Mouse (Mus musculus) lung, adult 2 months (tissue): Measurements from ENCODE around the gene Pdgfra. TPM values are rescaled to one million over a fixed set of nuclear protein-coding genes. Genes with fewer than 3 reads are reported as not detected.

Source experiments
- DNase-seq: peaks from one replicate; pipeline ENCODE4 v3.0.0; 2022
- H3K4me1 ChIP-seq: fragments of 200-500 bp; 2 replicates; pipeline ENCODE4 v1.6.1; 2011; ENCODE audit warnings: low read length; ENCODE audit not compliant: control insufficient read depth, insufficient read depth
- H3K4me3 ChIP-seq: fragments of 200-500 bp; replicated peaks from 2 replicates; pipeline ENCODE3; 2011; ENCODE audit warnings: low read depth, mild to moderate bottlenecking, control low read depth, low read length; ENCODE audit errors: extremely low read depth
- CTCF ChIP-seq: fragments of 200-500 bp; IDR thresholded peaks from 2 replicates; pipeline ENCODE4 v1.5.1; 2011; ENCODE audit warnings: mild to moderate bottlenecking, low read length, control low read depth; ENCODE audit not compliant: insufficient read depth
- POLR2A ChIP-seq: fragments of 200-500 bp; IDR thresholded peaks from 2 replicates; pipeline ENCODE4 v1.6.1; 2011; ENCODE audit warnings: low read depth, mild to moderate bottlenecking, control low read depth, low read length, borderline replicate concordance; ENCODE audit errors: extremely low read depth
- WGBS: fragments of 180-500 bp; shearing (Covaris S2); methylation state at CpG from one replicate; pipeline ENCODE4 v1.1.7; 2018; 5-methylcytosine and 5-hydroxymethylcytosine counted together
- polyA plus RNA-seq: library from polyadenylated mRNA; depleted of rRNA; stranded (reverse); fragments of >200 nt; gene quantifications from 2 replicates; pipeline ENCODE4 v1.2.3, GENCODE M21; 2012

The Pdgfra gene
- polyA plus RNA-seq, 1 experiment, result 82.2 TPM

- no peak for DNase-seq
- 67% methylated on average over 1 of the region's 1 CpGs for WGBS
- TF ChIP-seq POLR2A, result no peak
- no peak for TF ChIP-seq CTCF
- Histone ChIP-seq H3K4me1 (peaks cover 2% of the 10 kb centered on the region; the same call in 1 of the 2 replicates), H3K4me3 (no peak overlapping the region)
Observed at GRCm38 (mm10) chr5:75146469-75146868, 5.6 kb upstream of the Pdgfra start.

DNA sequence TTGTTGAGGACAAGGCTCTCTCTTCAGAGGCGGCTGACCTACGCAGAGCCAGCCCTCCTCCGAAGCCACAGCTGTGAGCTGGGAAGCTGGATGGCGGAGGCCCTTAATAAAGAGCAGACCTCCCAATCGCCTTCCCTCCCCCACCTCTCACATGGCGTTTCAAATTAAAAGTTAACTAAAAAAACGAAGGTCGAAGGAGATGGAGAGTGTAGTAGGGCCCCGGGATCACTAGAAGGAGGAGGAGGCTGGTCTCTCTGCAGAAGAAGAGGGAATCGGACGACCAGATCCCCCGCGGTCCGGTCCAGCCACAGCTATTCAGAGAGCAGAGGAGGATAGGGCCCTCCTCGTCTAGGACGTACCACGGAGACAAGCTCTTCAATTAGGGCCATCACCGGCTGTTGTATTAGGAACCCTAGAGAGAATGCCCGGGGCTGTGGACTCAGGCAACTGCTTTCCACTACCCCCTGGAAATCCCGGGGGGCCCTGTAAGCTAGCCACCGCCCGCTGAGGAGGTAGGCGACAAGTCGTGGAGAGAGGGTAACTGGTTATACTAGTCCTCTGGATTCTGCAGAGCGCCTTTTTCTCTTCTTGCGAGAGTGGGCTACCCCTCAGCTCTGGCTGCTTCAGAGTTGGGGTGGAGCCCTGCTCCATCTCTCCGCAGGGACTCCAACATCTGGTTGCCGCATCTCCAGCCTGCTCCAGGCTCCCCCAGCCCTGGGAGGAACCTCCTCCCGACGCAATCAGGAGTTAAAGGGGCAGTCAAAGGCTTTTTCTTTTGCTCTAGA is 3.6 kb upstream of the Pdgfra start:
- 7% methylated on average over 30 of the region's 30 CpGs for WGBS
- TF ChIP-seq CTCF (no peak), POLR2A (peak; percentile 38; the same call in 1 of the 2 replicates)
- Histone ChIP-seq H3K4me3 (no peak overlapping the region), H3K4me1 (0 out of 2 replicates have a peak, but pooled peaks cover under 1% of the 10 kb centered on the region)
- DNase-seq, result no peak

- TF ChIP-seq CTCF, result no peak
- TF ChIP-seq POLR2A, result no peak
- H3K4me3 ChIP-seq, result no peak overlapping the region
- peaks cover 5% of the 10 kb centered on the region; the same call in 1 of the 2 replicates for H3K4me1 ChIP-seq
- 21% methylated on average over 10 of the region's 10 CpGs for WGBS
- DNase-seq, result no peak
Observed at GRCm38 (mm10) chr5:75149380-75149779, 2.7 kb upstream of the Pdgfra start.

- DNase-seq, result no peak
- 10% methylated on average over 11 of the region's 11 CpGs for WGBS
- H3K4me1 ChIP-seq, result peaks cover 5% of the 10 kb centered on the region; the same call in 1 of the 2 replicates
- no peak overlapping the region for H3K4me3 ChIP-seq
- TF ChIP-seq POLR2A, result no peak
- TF ChIP-seq CTCF, result no peak
Observed at GRCm38 (mm10) chr5:75149880-75150279, 2.2 kb upstream of the Pdgfra start.

DNA sequence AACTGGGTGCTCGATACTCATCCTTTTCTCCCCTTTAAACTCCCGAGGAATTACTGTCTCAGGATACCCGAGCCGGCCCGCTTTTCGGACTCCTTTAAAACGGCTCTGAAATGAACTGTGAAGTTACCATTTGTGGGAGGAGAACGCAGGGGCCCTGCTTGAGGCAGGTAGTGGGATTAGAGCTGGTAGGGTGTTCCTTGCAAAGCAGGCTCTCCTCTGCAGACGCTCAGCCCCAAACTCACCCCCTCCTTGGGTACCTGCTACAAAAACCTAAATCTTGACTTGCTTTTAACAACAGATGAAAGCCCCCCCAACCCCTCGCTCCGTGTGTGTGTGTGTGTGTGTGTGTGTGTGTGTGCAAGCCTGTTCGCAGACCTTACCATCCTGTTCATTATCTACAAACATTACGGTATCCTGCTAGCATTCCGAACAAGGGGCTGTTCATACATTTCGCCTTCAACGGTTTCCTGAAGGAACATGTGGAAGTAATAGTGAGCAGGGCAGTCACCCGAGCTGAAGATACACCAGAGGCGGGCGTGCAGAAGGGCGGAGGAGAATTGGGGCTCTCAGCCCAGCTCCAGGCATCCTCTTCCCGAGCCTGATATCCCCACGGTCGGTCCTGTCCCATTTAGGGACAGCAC is 1.6 kb upstream of the Pdgfra start:
- TF ChIP-seq CTCF (no peak), POLR2A (no peak)
- WGBS, result 13% methylated on average over 23 of the region's 23 CpGs
- Histone ChIP-seq H3K4me3 (no peak overlapping the region), H3K4me1 (peaks cover 5% of the 10 kb centered on the region)
- DNase-seq, result no peak

DNA sequence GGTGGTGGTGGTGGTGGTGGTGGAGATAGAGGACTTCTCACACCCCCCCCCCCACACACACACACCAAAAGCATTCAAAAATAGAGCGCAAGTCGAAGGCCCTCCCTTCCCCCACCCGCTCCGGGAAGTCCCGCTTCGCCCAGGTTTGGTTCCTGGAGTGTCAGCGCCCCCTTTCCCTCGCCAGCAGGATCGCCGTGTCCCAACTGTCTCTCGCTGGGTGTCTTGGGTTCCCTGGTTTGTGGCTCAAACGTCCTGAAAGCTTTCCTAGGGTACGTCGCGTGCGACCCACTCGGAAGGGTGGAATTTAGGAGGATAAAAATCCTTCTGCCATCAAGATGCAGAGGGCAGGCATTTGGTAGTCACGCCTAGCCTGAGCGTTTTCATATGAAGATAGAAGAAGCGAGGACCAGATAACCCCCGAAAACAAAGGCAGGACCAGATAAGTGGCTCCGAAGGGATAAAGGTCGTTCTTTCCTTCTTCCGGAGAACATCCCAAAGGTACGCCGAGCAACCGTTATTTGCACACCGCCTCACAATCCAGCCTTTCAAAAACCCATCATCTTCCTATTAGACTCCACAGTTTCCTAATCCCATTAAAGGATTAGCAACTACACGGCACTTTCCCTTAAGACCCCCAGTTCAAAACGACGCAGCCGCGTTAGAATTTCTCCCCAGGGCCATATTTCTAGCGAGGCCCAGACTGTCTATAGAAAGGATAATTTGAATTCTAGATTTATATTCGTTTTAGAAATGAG is 769 bp upstream of the Pdgfra start:
- H3K4me1 ChIP-seq, result peaks cover 12% of the 10 kb centered on the region
- DNase-seq, result no peak
- H3K4me3 ChIP-seq, result peak overlapping the region; percentile 27
- 3% methylated on average over 35 of the region's 35 CpGs for WGBS
- TF ChIP-seq CTCF (peak; percentile 34), POLR2A (peak; percentile 37; the same call in 1 of the 2 replicates)

DNA sequence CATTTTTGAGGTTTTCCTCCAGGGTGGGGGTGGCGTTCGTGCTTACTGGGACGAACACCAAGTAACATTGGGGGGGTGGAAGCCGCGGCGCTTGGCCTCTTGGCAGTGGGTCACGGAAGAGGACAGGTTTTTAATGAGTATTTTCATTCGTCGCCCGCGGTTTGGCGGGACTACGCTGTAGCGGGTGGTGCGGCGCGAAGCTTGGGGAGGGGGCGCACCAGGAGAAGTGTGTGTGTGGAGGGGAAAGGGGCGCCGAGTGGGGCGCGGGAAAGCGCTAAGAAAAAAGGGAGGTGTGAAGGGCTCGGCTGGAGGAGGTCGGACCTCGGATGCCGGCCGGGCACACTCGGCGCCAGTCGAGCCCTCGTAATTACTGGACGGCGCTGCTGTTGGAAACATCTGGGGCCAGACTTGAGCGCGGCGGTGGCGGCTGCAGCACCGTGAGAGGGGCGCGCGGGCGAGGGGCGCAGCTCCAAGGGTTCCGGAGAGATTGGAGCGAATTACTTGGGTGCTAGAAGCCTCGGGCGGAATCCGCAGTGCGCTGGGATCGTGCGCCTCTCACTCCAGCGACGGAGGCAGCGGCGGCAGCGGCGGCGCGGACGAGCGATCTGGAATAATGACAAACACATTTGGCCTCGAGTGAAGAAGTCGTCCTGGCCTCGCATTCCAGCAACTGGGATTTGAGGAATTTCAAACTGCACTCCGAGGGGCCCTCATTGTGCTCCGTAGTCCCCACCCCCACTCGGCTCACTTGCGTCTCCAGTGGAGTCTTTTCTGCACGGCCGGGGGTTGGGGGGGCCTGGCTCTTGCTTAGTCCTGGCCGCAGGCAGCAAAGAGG is 916 bp downstream of the Pdgfra start:
- Histone ChIP-seq H3K4me1 (peaks cover 12% of the 10 kb centered on the region), H3K4me3 (peak overlapping the region; percentile 68)
- WGBS, result 3% methylated on average over 69 of the region's 72 CpGs
- DNase-seq, result no peak
- TF ChIP-seq POLR2A, result 0 out of 2 replicates have a peak, but pooled peaks have one; percentile 26
- no peak for TF ChIP-seq CTCF

DNA sequence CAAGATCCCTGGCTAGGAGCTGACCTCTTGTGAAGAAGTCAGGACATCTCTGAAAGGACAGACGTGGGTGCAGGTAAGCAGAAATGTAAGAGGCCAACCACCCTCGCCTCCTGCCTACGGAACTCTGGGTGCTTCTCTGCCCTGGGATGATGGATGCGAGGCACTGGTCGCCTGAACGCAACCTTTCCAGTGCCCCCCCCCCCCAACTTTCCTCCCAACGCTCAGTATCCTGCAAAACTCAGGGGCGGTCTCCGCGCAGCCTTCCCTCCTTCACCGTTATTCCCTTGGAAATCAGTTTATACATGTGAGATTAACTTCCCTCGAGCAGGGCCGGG is 1.5 kb downstream of the Pdgfra start:
- DNase-seq, result no peak
- TF ChIP-seq POLR2A (no peak), CTCF (no peak)
- 3% methylated on average over 13 of the region's 13 CpGs for WGBS
- H3K4me3 ChIP-seq, result peak overlapping the region; percentile 68
- peaks cover 12% of the 10 kb centered on the region for H3K4me1 ChIP-seq
